Mouse (Mus musculus): ENCODE data around the gene Dzip3. TPM values are rescaled to one million over a fixed set of nuclear protein-coding genes. Genes with fewer than 3 reads are reported as not detected.

The Dzip3 gene
- polyA plus RNA-seq, 1 experiment from 2014 or later: 22.6 TPM

Other genes starting within 250 kb of the Dzip3 start
- not detected in 2 replicates for gene Trat1, start 222.1 kb downstream of the Dzip3 start, polyA plus RNA-seq (2016; fragmentation: Nextera tagmentation; extraction: Ambion mirVana)
- gene Retnlb, start 177.3 kb downstream of the Dzip3 start, polyA plus RNA-seq (2016; fragmentation: Nextera tagmentation; extraction: Ambion mirVana): not detected in 2 replicates
- gene Retnla, start 151.6 kb downstream of the Dzip3 start, polyA plus RNA-seq (2016; fragmentation: Nextera tagmentation; extraction: Ambion mirVana): not detected in 2 replicates
- not detected in 2 replicates for gene Retnlg, start 121.5 kb downstream of the Dzip3 start, polyA plus RNA-seq (2016; fragmentation: Nextera tagmentation; extraction: Ambion mirVana)
- 31.0 TPM in 2 replicates for gene Cip2a, start within 50 bp of the Dzip3 start, polyA plus RNA-seq (2016; fragmentation: Nextera tagmentation; extraction: Ambion mirVana)
- 0.03 TPM in 1 of 2 replicates, not detected in the other for gene Myh15, start 63.3 kb upstream of the Dzip3 start, polyA plus RNA-seq (2016; fragmentation: Nextera tagmentation; extraction: Ambion mirVana)

Measured in heart, embryonic 12.5 days (tissue).